Mouse (Mus musculus): ENCODE results near the gene Pde4b.

Pde4b gene

GRCm38 (mm10) chr4:102572031-102572430 is 484.7 kb downstream of the Pde4b start:
- in situ Hi-C loops (cut with MseI, MboI), result no loop called here

- in situ Hi-C loops (cut with MseI, MboI), result no loop called here
Measured at GRCm38 (mm10) chr4:102572591-102572990, 485.2 kb downstream of the Pde4b start.

- in situ Hi-C loops (cut with MseI, MboI), result no loop called here
Measured at GRCm38 (mm10) chr4:102573361-102573781, 486.0 kb downstream of the Pde4b start.

- in situ Hi-C loops (cut with MseI, MboI), result no loop called here
Measured at GRCm38 (mm10) chr4:102574226-102574625, 486.9 kb downstream of the Pde4b start.

- in situ Hi-C loops (cut with MseI, MboI), result no loop called here
Measured at GRCm38 (mm10) chr4:102574666-102575254, 487.4 kb downstream of the Pde4b start.

- in situ Hi-C loops (cut with MseI, MboI), result no loop called here
Measured at GRCm38 (mm10) chr4:102576109-102576508, 488.8 kb downstream of the Pde4b start.

GRCm38 (mm10) chr4:102577636-102578035 is 490.3 kb downstream of the Pde4b start:
- in situ Hi-C loops (cut with MseI, MboI), result no loop called here

GRCm38 (mm10) chr4:102579051-102579450 is 491.7 kb downstream of the Pde4b start:
- in situ Hi-C loops (cut with MseI, MboI), result no loop called here

- in situ Hi-C loops (cut with MseI, MboI), result no loop called here
Measured at GRCm38 (mm10) chr4:102579746-102580145, 492.4 kb downstream of the Pde4b start.

- in situ Hi-C loops (cut with MseI, MboI), result no loop called here
Measured at GRCm38 (mm10) chr4:102582165-102582749, 494.9 kb downstream of the Pde4b start.

- in situ Hi-C loops (cut with MseI, MboI), result no loop called here
Measured at GRCm38 (mm10) chr4:102582963-102583362, 495.6 kb downstream of the Pde4b start.

GRCm38 (mm10) chr4:102583469-102583868 is 496.1 kb downstream of the Pde4b start:
- in situ Hi-C loops (cut with MseI, MboI), result no loop called here

- in situ Hi-C loops (cut with MseI, MboI), result no loop called here
Measured at GRCm38 (mm10) chr4:102584601-102585265, 497.4 kb downstream of the Pde4b start.

- in situ Hi-C loops (cut with MseI, MboI), result no loop called here
Measured at GRCm38 (mm10) chr4:102585541-102585940, 498.2 kb downstream of the Pde4b start.

GRCm38 (mm10) chr4:102586787-102587186 is 499.4 kb downstream of the Pde4b start:
- in situ Hi-C loops (cut with MseI, MboI), result no loop called here

- in situ Hi-C loops (cut with MseI, MboI), result no loop called here
Measured at GRCm38 (mm10) chr4:102588668-102589455, 501.5 kb downstream of the Pde4b start.

- in situ Hi-C loops (cut with MseI, MboI), result no loop called here
Measured at GRCm38 (mm10) chr4:102589537-102590031, 502.2 kb downstream of the Pde4b start.

GRCm38 (mm10) chr4:102591798-102592197 is 504.5 kb downstream of the Pde4b start:
- in situ Hi-C loops (cut with MseI, MboI), result no loop called here

GRCm38 (mm10) chr4:102592541-102592940 is 505.2 kb downstream of the Pde4b start:
- in situ Hi-C loops (cut with MseI, MboI), result no loop called here

- in situ Hi-C loops (cut with MseI, MboI), result no loop called here
Measured at GRCm38 (mm10) chr4:102593631-102594030, 506.3 kb downstream of the Pde4b start.

GRCm38 (mm10) chr4:102594506-102594905 is 507.2 kb downstream of the Pde4b start:
- in situ Hi-C loops (cut with MseI, MboI), result no loop called here

- in situ Hi-C loops (cut with MseI, MboI), result no loop called here
Measured at GRCm38 (mm10) chr4:102603968-102604367, 516.6 kb downstream of the Pde4b start.
